Mouse (Mus musculus): Measurements from ENCODE around the gene Gclc. TPM values are rescaled to one million over a fixed set of nuclear protein-coding genes. Genes with fewer than 3 reads are reported as not detected.

Gene Gclc
- polyA plus RNA-seq, 1 experiment from 2014 or later = 26.8 TPM

DNA sequence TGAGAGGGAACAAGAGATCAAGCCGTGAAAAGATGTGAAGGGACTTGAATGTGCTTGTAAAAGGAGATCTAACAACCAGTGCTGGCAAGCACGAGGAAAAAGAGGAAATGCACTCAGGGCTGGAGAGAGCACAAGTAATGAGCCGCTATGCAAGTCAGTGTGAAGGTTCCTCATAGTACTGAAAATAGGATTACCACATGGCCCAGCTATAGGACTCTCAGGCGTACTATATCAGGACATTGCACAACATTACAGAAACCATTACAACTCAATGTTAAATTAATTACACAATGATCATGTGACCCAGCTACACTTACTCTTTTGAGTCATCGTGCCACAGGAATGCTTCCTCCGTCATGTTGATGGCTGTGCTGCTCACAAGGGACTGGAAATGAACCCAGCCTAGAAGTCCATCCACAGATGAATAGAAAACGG is 74.2 kb downstream of the Gclc start:
- Histone ChIP-seq H3K4me2 (replicated peaks; ENCODE audit: low read depth, low read length) (no peak overlapping the region), H3K36me3 (ENCODE audit: insufficient read depth, low read length) (no peaks in the 10 kb centered on the region), H3K27ac (ENCODE audit: low read length) (no peak overlapping the region), H3K4me1 (ENCODE audit: insufficient read depth, low read length) (peaks cover 12% of the 10 kb centered on the region), H3K27me3 (ENCODE audit: insufficient read depth, low read length) (no peaks in the 10 kb centered on the region), H3K4me3 (ENCODE audit: low read length) (no peak overlapping the region), H3K9ac (replicated peaks; ENCODE audit: low read length) (no peak overlapping the region), H3K9me3 (ENCODE audit: low read length) (no peaks in the 10 kb centered on the region)
- no peak for ATAC-seq (ENCODE audit: low FRiP score, low TSS enrichment)
- WGBS = 70% methylated on average over 7 of the region's 7 CpGs

DNA sequence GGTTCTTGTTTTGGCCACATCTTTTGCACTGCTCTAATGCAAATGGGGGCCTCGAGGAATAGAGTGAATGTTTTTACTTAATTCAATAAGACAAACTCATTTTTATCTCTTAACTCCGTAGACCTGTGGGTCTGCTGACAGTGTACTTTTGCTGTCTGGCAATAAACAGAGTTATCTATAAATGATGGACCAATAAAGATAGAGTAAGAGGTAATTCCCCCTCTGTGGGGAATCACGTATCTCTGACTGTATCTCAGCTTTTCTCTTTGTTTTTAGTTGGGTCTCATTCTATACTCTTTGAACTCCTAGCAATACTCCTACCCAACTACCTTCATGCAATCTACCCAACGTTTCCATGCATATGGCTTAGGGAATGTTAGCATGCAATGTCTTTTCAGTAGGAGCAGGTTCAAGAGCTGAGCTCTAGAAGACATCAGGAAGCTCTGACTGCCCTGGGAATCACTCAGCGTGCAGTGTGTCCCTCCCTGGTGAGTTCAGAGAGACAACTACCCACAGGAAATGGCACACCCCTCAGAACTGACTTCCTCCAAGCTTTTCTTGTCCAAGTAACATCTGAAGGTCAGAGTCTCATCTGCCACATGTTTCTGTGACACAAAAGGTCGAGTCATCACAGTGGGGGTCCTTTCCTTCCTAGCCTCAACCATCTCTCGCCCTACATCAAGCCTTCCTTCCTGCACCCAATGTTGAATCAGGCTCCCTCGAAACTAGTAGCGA is 80.1 kb downstream of the Gclc start:
- Histone ChIP-seq H3K4me2 (replicated peaks; ENCODE audit: low read depth, low read length) (no peak overlapping the region), H3K4me3 (ENCODE audit: low read length) (no peak overlapping the region), H3K9ac (replicated peaks; ENCODE audit: low read length) (no peak overlapping the region), H3K27ac (ENCODE audit: low read length) (no peak overlapping the region), H3K27me3 (ENCODE audit: insufficient read depth, low read length) (no peaks in the 10 kb centered on the region), H3K4me1 (ENCODE audit: insufficient read depth, low read length) (no peaks in the 10 kb centered on the region), H3K9me3 (ENCODE audit: low read length) (no peaks in the 10 kb centered on the region), H3K36me3 (ENCODE audit: insufficient read depth, low read length) (no peaks in the 10 kb centered on the region)
- no peak for ATAC-seq (ENCODE audit: low FRiP score, low TSS enrichment)
- 71% methylated on average over 9 of the region's 9 CpGs for WGBS

DNA sequence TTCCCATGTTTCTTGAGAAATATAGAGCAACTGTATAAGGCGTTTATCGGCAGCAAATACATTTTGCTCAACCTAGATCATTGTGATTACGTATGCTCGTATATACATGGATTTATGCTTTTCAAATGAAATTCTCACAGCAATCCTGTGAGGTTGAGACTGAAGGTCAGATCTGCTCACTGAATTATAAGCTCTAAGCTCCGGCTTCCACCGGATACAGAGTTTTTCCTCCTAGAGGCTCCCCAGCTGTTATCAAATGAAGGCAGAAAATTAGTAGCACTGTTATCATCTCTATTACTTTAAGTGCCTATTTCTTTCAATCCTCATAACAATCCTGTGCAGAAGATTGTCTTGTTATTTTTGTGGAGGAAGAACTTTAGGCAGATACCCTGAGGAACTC is 80.8 kb downstream of the Gclc start:
- WGBS = 68% methylated on average over 6 of the region's 6 CpGs
- no peak overlapping the region for H3K9ac ChIP-seq (replicated peaks; ENCODE audit: low read length)
- H3K27ac ChIP-seq (ENCODE audit: low read length) = peak overlapping the region; percentile 21; the same call in 1 of the 2 replicates
- no peaks in the 10 kb centered on the region for H3K27me3 ChIP-seq (ENCODE audit: insufficient read depth, low read length)
- H3K4me2 ChIP-seq (replicated peaks; ENCODE audit: low read depth, low read length) = no peak overlapping the region
- H3K4me3 ChIP-seq (ENCODE audit: low read length) = no peak overlapping the region
- no peaks in the 10 kb centered on the region for H3K9me3 ChIP-seq (ENCODE audit: low read length)
- ATAC-seq (ENCODE audit: low FRiP score, low TSS enrichment) = no peak
- no peaks in the 10 kb centered on the region for H3K4me1 ChIP-seq (ENCODE audit: insufficient read depth, low read length)
- no peaks in the 10 kb centered on the region for H3K36me3 ChIP-seq (ENCODE audit: insufficient read depth, low read length)

DNA sequence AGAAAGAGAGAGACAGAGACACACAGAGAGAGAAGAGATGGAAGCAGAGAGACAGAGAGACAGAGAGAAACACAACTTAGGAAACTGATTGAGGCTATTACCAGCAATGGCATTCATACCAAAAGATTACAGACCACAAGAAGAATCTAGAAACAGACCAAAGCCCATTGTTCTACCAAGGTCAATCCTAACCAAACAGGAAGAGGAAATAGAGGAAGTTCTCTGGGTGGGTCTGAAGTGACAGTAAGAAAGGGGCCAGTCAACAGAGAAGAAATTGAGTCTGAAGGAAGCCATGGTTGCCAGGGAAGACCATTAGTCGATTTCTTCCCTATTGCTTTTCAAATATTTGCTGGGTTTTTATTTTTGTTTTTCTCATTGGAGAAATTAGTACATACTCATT is 81.4 kb downstream of the Gclc start:
- ATAC-seq (ENCODE audit: low FRiP score, low TSS enrichment) = no peak
- Histone ChIP-seq H3K9ac (replicated peaks; ENCODE audit: low read length) (no peak overlapping the region), H3K9me3 (ENCODE audit: low read length) (no peaks in the 10 kb centered on the region), H3K4me3 (ENCODE audit: low read length) (no peak overlapping the region), H3K36me3 (ENCODE audit: insufficient read depth, low read length) (no peaks in the 10 kb centered on the region), H3K4me2 (replicated peaks; ENCODE audit: low read depth, low read length) (no peak overlapping the region), H3K27ac (ENCODE audit: low read length) (no peak overlapping the region), H3K27me3 (ENCODE audit: insufficient read depth, low read length) (no peaks in the 10 kb centered on the region), H3K4me1 (ENCODE audit: insufficient read depth, low read length) (no peaks in the 10 kb centered on the region)
- WGBS = 84% methylated on average over 1 of the region's 1 CpGs

DNA sequence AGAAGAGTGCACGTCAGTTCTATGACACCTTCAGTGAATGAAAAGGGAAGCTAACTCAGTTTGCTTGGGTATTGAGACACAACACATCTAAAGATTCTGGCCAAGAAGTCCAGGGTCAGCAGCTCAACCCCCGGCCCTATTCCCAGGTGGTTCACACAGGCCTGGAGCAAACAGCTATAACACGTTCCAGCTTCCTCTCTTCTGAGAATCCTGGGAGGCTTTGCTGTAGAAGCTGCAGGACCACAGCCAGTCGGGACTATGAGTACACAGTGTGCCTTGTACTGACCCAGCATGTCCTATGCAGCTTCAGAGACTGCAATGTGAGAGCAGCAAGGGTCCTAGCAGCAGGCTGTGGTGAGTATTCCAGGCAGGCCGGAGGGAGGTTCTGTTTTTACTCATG is 84.3 kb downstream of the Gclc start:
- Histone ChIP-seq H3K27me3 (ENCODE audit: insufficient read depth, low read length) (no peaks in the 10 kb centered on the region), H3K9ac (replicated peaks; ENCODE audit: low read length) (no peak overlapping the region), H3K9me3 (ENCODE audit: low read length) (no peaks in the 10 kb centered on the region), H3K27ac (ENCODE audit: low read length) (no peak overlapping the region), H3K36me3 (ENCODE audit: insufficient read depth, low read length) (no peaks in the 10 kb centered on the region), H3K4me2 (replicated peaks; ENCODE audit: low read depth, low read length) (no peak overlapping the region), H3K4me1 (ENCODE audit: insufficient read depth, low read length) (no peaks in the 10 kb centered on the region), H3K4me3 (ENCODE audit: low read length) (no peak overlapping the region)
- no peak for ATAC-seq (ENCODE audit: low FRiP score, low TSS enrichment)
- WGBS = 62% methylated on average over 5 of the region's 5 CpGs

Other genes starting within 250 kb of the Gclc start
- gene Lrrc1, start 209.7 kb upstream of the Gclc start, polyA plus RNA-seq (2015; fragmentation: Nextera tagmentation; extraction: Ambion mirVana) = 23.2 and 23.3 TPM in 2 replicates
- gene Klhl31, start 118.0 kb upstream of the Gclc start, polyA plus RNA-seq (2015; fragmentation: Nextera tagmentation; extraction: Ambion mirVana) = 0.92 and 0.98 TPM in 2 replicates
- gene Elovl5, start 162.8 kb downstream of the Gclc start, polyA plus RNA-seq (2015; fragmentation: Nextera tagmentation; extraction: Ambion mirVana) = 90.1 and 95.9 TPM in 2 replicates

Measured in kidney, embryonic 16.5 days (tissue).